Mouse (Mus musculus): ENCODE measurements around the gene Klhl4.

Gene Klhl4

DNA sequence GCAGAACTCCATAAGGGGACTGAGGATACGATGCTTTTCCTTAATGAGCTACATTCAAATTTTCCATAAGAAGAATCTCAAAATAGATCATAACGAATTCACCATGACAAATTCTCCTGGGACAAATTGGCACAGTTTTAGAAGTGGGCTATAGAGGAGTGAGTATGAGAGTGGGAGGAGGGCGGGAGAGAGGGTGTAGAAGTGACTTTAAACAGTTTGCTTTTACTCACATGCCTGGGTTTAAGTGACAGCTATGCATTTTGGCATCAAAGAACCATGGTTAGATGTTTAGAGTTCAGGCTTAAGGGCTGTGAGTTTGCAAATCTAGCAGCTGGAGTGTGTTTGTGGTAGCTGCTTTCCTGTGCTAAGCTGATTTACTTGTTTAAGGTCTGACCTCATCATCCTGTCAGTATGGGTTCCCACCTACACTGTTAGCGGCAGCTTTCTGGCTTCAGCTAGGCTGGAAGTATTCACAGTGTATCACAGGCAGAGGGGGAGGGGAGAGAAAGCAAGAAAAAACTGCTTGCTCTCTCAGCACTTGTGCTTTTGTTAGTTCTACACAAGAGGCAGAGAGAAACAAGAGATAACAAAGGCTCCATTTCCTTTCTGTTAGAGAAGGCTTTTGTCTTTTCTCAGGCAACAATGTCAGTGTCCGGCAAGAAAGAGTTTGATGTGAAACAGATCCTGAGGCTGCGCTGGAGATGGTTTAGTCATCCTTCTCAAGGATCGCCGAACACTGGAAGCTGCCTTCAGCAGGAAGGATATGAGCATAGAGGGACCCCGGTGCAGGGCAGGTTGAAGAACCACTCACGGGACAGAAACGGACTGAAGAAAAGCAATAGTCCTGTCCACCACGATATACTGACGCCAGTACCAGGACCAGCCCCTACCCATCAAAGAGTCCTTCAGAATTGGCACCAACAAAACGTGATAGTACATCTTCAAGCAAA lies at the start of gene Klhl4:
Gene Klhl4 (plus strand): TSS at position 552 of the 950 bp plus-strand sequence.
- DNase-seq, result peak; percentile 93

DNA sequence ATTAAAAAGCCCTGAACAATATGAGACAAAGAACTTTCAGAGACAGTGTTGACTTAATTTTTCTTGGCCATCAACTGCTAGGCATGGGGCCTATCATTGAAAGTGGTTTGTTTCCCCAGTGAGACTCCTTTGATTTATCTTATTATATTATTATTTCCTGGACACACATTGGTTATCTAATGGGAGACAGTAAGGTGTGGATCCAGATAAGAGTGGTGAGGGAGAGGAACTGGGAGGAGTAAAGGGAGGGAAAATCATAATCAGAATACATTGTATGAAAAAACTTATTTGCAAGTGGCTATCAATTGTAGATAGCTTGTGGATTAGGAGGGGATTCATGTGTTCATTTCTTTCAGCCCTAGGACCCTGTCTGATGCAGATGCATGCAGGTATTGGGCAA lies 10.0 kb downstream of the Klhl4 start:
- no peak for DNase-seq

DNA sequence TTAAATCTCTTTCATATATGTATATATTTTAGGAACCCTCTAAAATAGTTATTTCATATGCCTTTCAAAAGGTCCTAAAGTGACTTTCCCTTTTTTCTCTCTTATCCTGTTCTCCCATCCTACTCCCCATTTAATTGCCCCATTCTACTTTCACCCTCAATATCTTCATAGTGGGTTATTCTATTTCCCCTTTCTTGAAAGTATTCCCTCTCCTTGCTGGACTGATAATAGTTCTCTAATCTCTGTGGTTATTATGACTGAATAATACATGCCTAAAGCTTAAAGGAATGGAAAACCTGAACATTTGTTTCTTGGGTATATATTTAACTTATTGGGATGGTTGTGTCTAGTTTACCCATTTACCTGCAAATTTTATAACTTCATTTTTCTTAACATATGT lies 12.6 kb downstream of the Klhl4 start:
- no peak for DNase-seq

DNA sequence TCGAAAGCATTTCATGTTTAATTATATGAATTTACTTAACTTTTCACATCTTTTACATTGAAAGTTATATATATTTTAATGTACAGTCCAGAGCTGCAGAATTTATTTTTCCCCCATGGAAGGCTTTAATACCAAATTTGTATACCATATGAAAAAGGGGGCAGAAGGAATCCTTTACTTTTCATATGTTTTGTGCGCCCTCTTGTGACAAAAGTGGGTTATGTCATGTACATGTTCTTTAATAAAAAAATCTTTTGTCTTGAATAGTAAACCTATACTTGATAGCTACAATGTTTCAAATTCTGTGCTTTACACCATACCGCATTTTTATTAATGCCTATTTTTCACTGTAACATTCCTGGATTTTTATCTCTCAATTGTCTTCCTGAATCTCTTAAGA lies 84.0 kb downstream of the Klhl4 start:
- DNase-seq, result no peak

DNA sequence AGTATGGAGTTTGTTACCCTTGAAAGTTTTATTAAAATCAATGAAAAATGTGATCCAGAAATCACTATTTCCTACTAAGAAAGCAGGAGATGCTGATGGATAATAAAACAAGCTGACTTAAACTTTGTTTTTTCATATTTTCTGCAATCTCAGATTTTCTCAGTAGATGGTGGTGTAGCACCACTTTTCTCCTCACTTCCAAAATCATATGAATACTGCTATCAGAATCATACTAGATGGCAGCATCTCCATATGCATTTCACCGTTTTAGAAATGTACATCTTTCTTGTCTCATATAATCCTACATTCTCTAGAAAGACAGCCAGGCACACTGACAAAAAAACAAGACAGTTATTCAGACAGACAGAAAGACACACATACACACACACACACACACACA lies 108.2 kb downstream of the Klhl4 start:
- no peak for DNase-seq
